Mouse (Mus musculus) intestine, embryonic 14.5 days (tissue): ENCODE data around the gene Cdk5r2. TPM values are rescaled to one million over a fixed set of nuclear protein-coding genes. Genes with fewer than 3 reads are reported as not detected.

ENCODE experiments used
- ATAC-seq: fragments of 200-750 bp; cut with Nextera tagmentation; replicated peaks from 2 replicates; pipeline ENCODE4 v1.8.0; 2017; ENCODE audit warnings: low read depth, moderate number of reproducible peaks, moderate TSS enrichment, moderate library complexity; ENCODE audit not compliant: low FRiP score, low TSS enrichment
- DNase-seq: peaks from one replicate; pipeline ENCODE4 v3.0.0-alpha.2; 2018; ENCODE audit warnings: low spot score
- H3K27ac ChIP-seq: fragments of 300-500 bp; sonication (generic); 2 replicates; pipeline ENCODE4 v1.5.1; 2014; ENCODE audit warnings: low read depth, mild to moderate bottlenecking, control low read depth
- H3K27me3 ChIP-seq: fragments of 300-500 bp; sonication (generic); replicated peaks from 2 replicates; pipeline ENCODE4 v1.6.1; 2014; ENCODE audit warnings: low read length, control low read depth; ENCODE audit not compliant: control insufficient read depth, insufficient read depth
- H3K36me3 ChIP-seq: fragments of 300-500 bp; sonication (generic); 2 replicates; pipeline ENCODE4 v1.6.1; 2014; ENCODE audit warnings: low read length, control low read depth; ENCODE audit not compliant: control insufficient read depth, insufficient read depth
- H3K4me1 ChIP-seq: fragments of 300-500 bp; sonication (generic); replicated peaks from 2 replicates; pipeline ENCODE4 v1.6.1; 2014; ENCODE audit warnings: low read length, control low read depth, mixed read lengths; ENCODE audit not compliant: control insufficient read depth, insufficient read depth
- H3K4me2 ChIP-seq: fragments of 300-500 bp; sonication (generic); 2 replicates; pipeline ENCODE4 v1.6.1; 2014; ENCODE audit warnings: low read length
- H3K4me3 ChIP-seq: fragments of 300-500 bp; sonication (generic); 2 replicates; pipeline ENCODE4 v1.5.1; 2014; ENCODE audit warnings: low read depth, low read length, control low read depth, mixed read lengths
- H3K9ac ChIP-seq: fragments of 300-500 bp; sonication (generic); 2 replicates; pipeline ENCODE4 v1.6.1; 2014; ENCODE audit warnings: mild to moderate bottlenecking, low read length
- H3K9me3 ChIP-seq: fragments of 300-500 bp; sonication (generic); 2 replicates; pipeline ENCODE4 v1.6.1; 2016; ENCODE audit warnings: low read length, control low read depth; ENCODE audit not compliant: control insufficient read depth
- WGBS: fragments of 180-500 bp; shearing (Covaris S2); extraction: QIAGEN DNeasy Blood & Tissue Kit; methylation state at CpG from one replicate; pipeline ENCODE4 v1.1.7; 2014; 5-methylcytosine and 5-hydroxymethylcytosine counted together
- polyA plus RNA-seq: library from polyadenylated mRNA; unstranded; fragments of >200 nt; fragmentation: Nextera tagmentation; extraction: Ambion mirVana; gene quantifications from 2 replicates; pipeline ENCODE4 v1.2.1, GENCODE M21; 2014

Gene Cdk5r2
- polyA plus RNA-seq, result 0.28 and 0.36 TPM in 2 replicates

DNA sequence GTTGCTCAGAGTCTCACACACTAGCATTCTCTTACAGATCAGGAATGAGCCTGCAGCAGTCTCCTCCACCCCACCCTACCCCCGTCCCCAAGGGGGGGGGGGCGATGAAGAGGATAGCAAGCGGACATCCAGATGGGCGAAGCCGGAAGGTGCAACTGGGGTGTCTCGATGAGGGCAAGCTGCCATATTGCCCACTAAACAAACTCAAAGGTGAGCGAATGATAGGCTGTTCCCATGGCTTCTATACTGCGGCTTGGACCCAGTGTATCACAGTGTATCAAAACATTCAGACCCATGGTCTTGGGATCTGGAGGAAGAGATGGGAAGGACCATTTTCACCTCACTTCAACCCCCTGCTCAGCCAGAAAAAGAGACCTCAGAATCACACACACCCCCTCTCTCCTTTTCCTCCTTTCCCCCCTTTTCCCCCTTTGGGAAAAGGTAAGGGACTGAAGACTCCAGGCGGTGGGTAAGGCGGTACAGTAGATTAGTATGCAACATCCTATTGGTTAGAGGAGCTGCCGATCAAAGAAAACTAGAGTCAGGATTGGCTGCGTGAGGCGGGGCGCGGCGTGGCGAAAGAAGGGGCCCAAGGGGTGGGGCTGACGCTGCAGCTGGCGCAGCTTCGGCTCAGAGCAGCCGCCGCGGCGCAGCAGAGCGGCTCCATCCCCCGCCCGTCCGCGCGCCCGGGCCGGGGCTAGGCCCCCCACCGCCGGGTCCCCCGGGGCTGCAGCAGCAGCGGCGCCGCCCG is at the start of gene Cdk5r2:
TSS of gene Cdk5r2 (plus strand) at position 629 of the 751 bp plus-strand sequence.
- Histone ChIP-seq H3K27me3 (peaks cover 96% of the 10 kb centered on the region), H3K9ac (no peak within 1 kb of the TSS), H3K4me2 (peak within 1 kb of the TSS; percentile 98), H3K27ac (no peak within 1 kb of the TSS), H3K4me1 (peaks cover 3% of the 10 kb centered on the region), H3K4me3 (peak within 1 kb of the TSS; percentile 49), H3K36me3 (no peaks in the 10 kb centered on the region), H3K9me3 (no peaks in the 10 kb centered on the region)
- ATAC-seq (peak; percentile 89), DNase-seq (peak; percentile 89)
- 2% methylated on average over 37 of the region's 39 CpGs for WGBS

- no peak overlapping the region for H3K4me3 ChIP-seq
- peaks cover 21% of the 10 kb centered on the region for H3K4me1 ChIP-seq
- no peak overlapping the region for H3K9ac ChIP-seq
- H3K9me3 ChIP-seq, result no peaks in the 10 kb centered on the region
- peaks cover 97% of the 10 kb centered on the region for H3K27me3 ChIP-seq
- no peak overlapping the region for H3K27ac ChIP-seq
- 21% methylated on average over 4 of the region's 4 CpGs for WGBS
- H3K36me3 ChIP-seq, result no peaks in the 10 kb centered on the region
- DNase-seq (no peak), ATAC-seq (no peak)
- H3K4me2 ChIP-seq, result no peak overlapping the region
Observed at GRCm38 (mm10) chr1:74805340-74805835, 49.3 kb upstream of the Cdk5r2 start.

GRCm38 (mm10) chr1:74805843-74806242 is 48.9 kb upstream of the Cdk5r2 start:
- no peak for DNase-seq

DNA sequence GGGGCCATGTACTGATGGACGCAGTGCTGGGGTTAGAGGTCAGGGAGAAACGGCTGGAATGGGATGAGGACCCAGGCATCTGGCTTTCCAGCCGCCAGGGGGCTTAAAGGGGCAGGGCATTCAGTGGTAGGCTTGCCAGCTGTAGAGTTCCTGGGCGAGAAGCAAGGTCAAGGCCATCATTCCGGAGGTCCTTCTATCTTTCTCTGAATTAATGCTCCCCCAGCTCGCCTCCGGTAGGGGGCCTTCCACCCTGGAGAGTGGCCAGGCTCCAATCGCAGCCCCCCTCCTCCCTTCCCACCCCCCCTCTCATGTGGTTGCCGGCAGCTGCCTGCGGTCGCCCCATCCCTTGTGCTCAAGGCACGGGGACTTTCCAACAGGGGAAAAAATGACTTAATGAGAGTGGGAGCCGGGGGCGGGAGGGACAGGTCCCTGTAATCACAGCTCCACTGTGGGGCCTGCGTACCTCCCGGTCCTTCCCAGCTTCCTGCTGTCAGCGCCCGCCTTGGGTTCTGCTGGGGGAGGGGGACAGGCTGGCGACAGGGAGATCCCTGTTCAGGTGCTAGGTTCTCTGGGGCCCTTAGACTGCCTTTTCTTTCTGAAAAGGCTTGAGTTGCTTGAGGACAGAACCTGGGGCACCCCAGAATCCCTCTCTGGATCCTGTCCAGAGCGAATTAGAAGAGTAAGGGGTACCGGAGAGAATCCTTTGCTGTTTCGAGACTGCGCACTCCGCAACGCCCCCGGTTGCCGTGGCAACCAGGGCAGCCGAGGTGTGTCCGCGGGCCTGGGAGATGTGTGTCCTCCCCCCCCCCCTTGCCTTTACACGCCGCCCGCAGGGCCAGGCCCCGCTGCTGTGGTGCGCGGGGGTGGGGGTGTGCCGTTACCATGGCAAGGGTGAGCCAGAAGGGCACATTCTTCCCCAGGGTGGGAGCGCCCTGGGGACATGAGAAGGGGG is 48.1 kb upstream of the Cdk5r2 start:
- H3K9ac ChIP-seq, result no peak overlapping the region
- peaks cover 89% of the 10 kb centered on the region for H3K27me3 ChIP-seq
- H3K4me3 ChIP-seq, result peak overlapping the region; percentile 13; the same call in 1 of the 2 replicates
- H3K4me1 ChIP-seq, result peaks cover 17% of the 10 kb centered on the region
- DNase-seq (peak; percentile 62), ATAC-seq (peak; percentile 26; the same call in 1 of the 2 replicates)
- H3K4me2 ChIP-seq, result peak overlapping the region; percentile 38
- WGBS, result 2% methylated on average over 38 of the region's 38 CpGs
- H3K27ac ChIP-seq, result no peak overlapping the region
- H3K36me3 ChIP-seq, result no peaks in the 10 kb centered on the region
- no peaks in the 10 kb centered on the region for H3K9me3 ChIP-seq

More at GRCm38 (mm10) chr1:74805843-74806242, 48.9 kb upstream of the Cdk5r2 start:
- Histone ChIP-seq H3K9me3 (no peaks in the 10 kb centered on the region), H3K4me1 (peaks cover 17% of the 10 kb centered on the region), H3K9ac (no peak overlapping the region), H3K27me3 (peaks cover 93% of the 10 kb centered on the region), H3K4me2 (no peak overlapping the region), H3K27ac (no peak overlapping the region), H3K4me3 (no peak overlapping the region), H3K36me3 (no peaks in the 10 kb centered on the region)
- ATAC-seq, result no peak
- 21% methylated on average over 5 of the region's 5 CpGs for WGBS

DNA sequence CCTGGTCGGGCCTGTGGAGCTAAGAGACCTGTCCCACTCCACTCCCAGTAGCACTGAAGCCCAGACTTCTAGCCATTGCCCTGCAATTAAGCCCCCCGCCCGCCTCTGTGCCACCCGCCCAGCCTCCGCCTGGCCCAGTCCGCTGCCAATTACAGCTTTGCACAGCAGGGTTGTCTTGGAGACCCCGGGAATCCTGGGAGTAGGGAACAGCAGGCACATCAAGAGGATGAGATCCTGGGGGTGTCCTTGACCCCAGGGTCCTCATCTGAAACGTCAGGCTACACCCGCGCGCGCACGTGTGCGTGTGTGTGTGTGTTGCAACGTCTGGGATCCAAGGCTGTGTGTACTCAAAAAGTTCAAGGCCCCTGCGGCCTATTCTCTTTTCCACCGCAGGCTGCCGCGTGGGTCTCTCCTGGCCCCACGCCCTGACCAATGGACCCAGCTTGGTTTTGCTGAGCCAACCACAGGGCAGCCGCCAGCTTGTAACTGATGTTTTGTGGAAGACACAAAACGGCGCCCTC is 47.1 kb upstream of the Cdk5r2 start:
- ATAC-seq, result no peak

DNA sequence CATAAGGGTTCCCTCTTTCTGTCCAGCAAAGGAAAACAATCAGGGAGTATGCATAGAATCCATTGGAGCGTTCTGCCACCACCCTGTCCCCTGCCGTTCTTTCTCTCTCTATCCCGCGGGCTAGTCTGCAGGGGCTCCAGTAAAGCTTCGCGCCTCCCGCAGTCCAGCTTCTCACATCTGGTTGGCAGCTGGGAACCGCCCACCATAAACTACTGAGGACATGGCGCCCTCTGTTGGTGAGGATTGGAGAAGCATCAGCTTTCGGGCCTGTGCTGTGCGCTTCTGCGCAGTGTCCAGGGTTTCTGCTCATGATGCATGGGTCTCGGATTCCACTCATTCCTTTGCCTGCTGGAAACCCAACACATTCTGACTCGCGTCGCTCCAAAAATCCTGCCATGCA is 46.7 kb upstream of the Cdk5r2 start:
- Histone ChIP-seq H3K27me3 (peaks cover 75% of the 10 kb centered on the region), H3K9me3 (no peaks in the 10 kb centered on the region), H3K4me2 (peak overlapping the region; percentile 40), H3K9ac (no peak overlapping the region), H3K36me3 (no peaks in the 10 kb centered on the region), H3K4me1 (peaks cover 17% of the 10 kb centered on the region), H3K27ac (no peak overlapping the region), H3K4me3 (peak overlapping the region; percentile 23)
- peak; percentile 98 for DNase-seq
- under 1% methylated on average over 16 of the region's 16 CpGs for WGBS
- peak; percentile 71 for ATAC-seq

More for the DNA sequence above, 47.1 kb upstream of the Cdk5r2 start:
- Histone ChIP-seq H3K27me3 (peaks cover 79% of the 10 kb centered on the region), H3K9ac (no peak overlapping the region), H3K27ac (no peak overlapping the region), H3K4me1 (peaks cover 17% of the 10 kb centered on the region), H3K9me3 (no peaks in the 10 kb centered on the region), H3K4me2 (peak overlapping the region; percentile 40), H3K4me3 (peak overlapping the region; percentile 23; the same call in 1 of the 2 replicates), H3K36me3 (no peaks in the 10 kb centered on the region)
- 7% methylated on average over 23 of the region's 23 CpGs for WGBS
- no peak for DNase-seq

DNA sequence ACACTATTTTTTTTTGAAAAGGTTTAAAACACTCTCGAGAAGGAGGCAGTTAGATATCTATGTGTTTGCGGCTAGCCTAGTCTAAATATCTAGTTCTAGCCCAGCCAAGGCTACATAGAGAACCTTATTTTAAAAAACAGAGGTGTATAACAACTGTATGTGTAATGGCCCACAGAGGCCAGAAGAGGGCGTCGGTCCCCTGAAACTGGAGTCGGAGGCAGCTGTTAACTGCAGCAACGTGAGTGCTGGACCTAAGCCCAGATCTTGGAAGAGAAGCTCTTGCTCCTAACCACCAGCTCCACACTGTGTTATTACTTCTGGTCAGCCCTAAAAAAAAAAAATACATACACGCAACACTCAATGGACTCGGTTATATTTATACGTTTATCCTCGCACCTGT is 45.7 kb upstream of the Cdk5r2 start:
- H3K4me1 ChIP-seq, result peaks cover 13% of the 10 kb centered on the region
- 58% methylated on average over 10 of the region's 10 CpGs for WGBS
- DNase-seq (no peak), ATAC-seq (no peak)
- no peak overlapping the region for H3K4me2 ChIP-seq
- H3K9ac ChIP-seq, result no peak overlapping the region
- H3K4me3 ChIP-seq, result no peak overlapping the region
- no peaks in the 10 kb centered on the region for H3K9me3 ChIP-seq
- no peaks in the 10 kb centered on the region for H3K36me3 ChIP-seq
- peaks cover 66% of the 10 kb centered on the region for H3K27me3 ChIP-seq
- no peak overlapping the region for H3K27ac ChIP-seq

- ATAC-seq (no peak), DNase-seq (no peak)
- Histone ChIP-seq H3K4me3 (no peak overlapping the region), H3K27me3 (peaks cover 5% of the 10 kb centered on the region; the same call in 1 of the 2 replicates), H3K4me2 (no peak overlapping the region), H3K9ac (no peak overlapping the region), H3K4me1 (peaks cover 8% of the 10 kb centered on the region), H3K9me3 (no peaks in the 10 kb centered on the region), H3K27ac (no peak overlapping the region), H3K36me3 (no peaks in the 10 kb centered on the region)
- 77% methylated on average over 9 of the region's 9 CpGs for WGBS
Observed at GRCm38 (mm10) chr1:74814931-74815647, 39.6 kb upstream of the Cdk5r2 start.
